Mouse (Mus musculus): ENCODE data around the gene Fam135a.
"Not testable (repeated sequence)": the region's sequence is repeated elsewhere in the genome, so short reads cannot be mapped to it uniquely, and the experiment has no call there.

Fam135a gene

GRCm38 (mm10) chr1:24068830-24069229, 31.3 kb downstream of the Fam135a start:
- DNase-seq (ENCODE audit: low spot score) = no peak

GRCm38 (mm10) chr1:24066706-24067105, 33.4 kb downstream of the Fam135a start:
- DNase-seq (ENCODE audit: low spot score) = no peak

- no peak for DNase-seq (ENCODE audit: low spot score)
Measured at GRCm38 (mm10) chr1:24055706-24056105, 44.4 kb downstream of the Fam135a start.

GRCm38 (mm10) chr1:24046730-24047510, 53.2 kb downstream of the Fam135a start:
- no peak for DNase-seq (ENCODE audit: low spot score)

GRCm38 (mm10) chr1:24045627-24046026, 54.5 kb downstream of the Fam135a start:
- no peak for DNase-seq (ENCODE audit: low spot score)

- DNase-seq (ENCODE audit: low spot score) = no peak
Measured at GRCm38 (mm10) chr1:24043007-24043406, 57.1 kb downstream of the Fam135a start.

GRCm38 (mm10) chr1:24033759-24034423, 66.2 kb downstream of the Fam135a start:
- DNase-seq (ENCODE audit: low spot score) = no peak

- no peak for DNase-seq (ENCODE audit: low spot score)
Measured at GRCm38 (mm10) chr1:24010821-24011220, 89.3 kb downstream of the Fam135a start.

- DNase-seq (ENCODE audit: low spot score) = no peak
Measured at GRCm38 (mm10) chr1:24010016-24010415, 90.1 kb downstream of the Fam135a start.

- no peak for DNase-seq (ENCODE audit: low spot score)
Measured at GRCm38 (mm10) chr1:24007621-24008020, 92.5 kb downstream of the Fam135a start.

GRCm38 (mm10) chr1:24005070-24005804, 94.9 kb downstream of the Fam135a start, which contains the start of gene Sdhaf4:
TSS of gene Sdhaf4 (minus strand) at chr1:24005656.
- peak; percentile 93 for DNase-seq (ENCODE audit: low spot score)

GRCm38 (mm10) chr1:23999318-23999717, 100.8 kb downstream of the Fam135a start:
- DNase-seq (ENCODE audit: low spot score) = no peak

GRCm38 (mm10) chr1:23998866-23999265, 101.3 kb downstream of the Fam135a start:
- no peak for DNase-seq (ENCODE audit: low spot score)

GRCm38 (mm10) chr1:23998120-23998810, 101.9 kb downstream of the Fam135a start:
- DNase-seq (ENCODE audit: low spot score) = no peak

GRCm38 (mm10) chr1:23997493-23997892, 102.6 kb downstream of the Fam135a start:
- DNase-seq (ENCODE audit: low spot score) = no peak

GRCm38 (mm10) chr1:23995420-23995819, 104.7 kb downstream of the Fam135a start:
- DNase-seq (ENCODE audit: low spot score) = no peak

GRCm38 (mm10) chr1:23983118-23983517, 117.0 kb downstream of the Fam135a start:
- no peak for DNase-seq (ENCODE audit: low spot score)

- no peak for DNase-seq (ENCODE audit: low spot score)
Measured at GRCm38 (mm10) chr1:23978281-23978680, 121.9 kb downstream of the Fam135a start.

- not testable (repeated sequence) for DNase-seq (ENCODE audit: low spot score)
Measured at GRCm38 (mm10) chr1:23971159-23971558, 129.0 kb downstream of the Fam135a start.

GRCm38 (mm10) chr1:23968027-23968725, 132.0 kb downstream of the Fam135a start:
- DNase-seq (ENCODE audit: low spot score) = no peak

GRCm38 (mm10) chr1:23966226-23966625, 133.9 kb downstream of the Fam135a start:
- DNase-seq (ENCODE audit: low spot score) = no peak
